Mouse (Mus musculus) heart, adult 10 weeks (tissue): ENCODE data around the gene Ly6c2. TPM values are rescaled to one million over a fixed set of nuclear protein-coding genes. Genes with fewer than 3 reads are reported as not detected.

Source experiments
- polyA plus RNA-seq: library from polyadenylated mRNA; stranded (reverse); fragments of 350-450 nt; fragmentation: Illumina TruSeq; extraction: RNeasy Lipid Tissue Mini Kit (QIAGEN cat#74804); gene quantifications from one replicate; pipeline ENCODE4 v1.2.3, GENCODE M21; 2014; ENCODE audit warnings: low read depth, low replicate concordance

Gene Ly6c2
- 1.9 TPM for polyA plus RNA-seq

DNA sequence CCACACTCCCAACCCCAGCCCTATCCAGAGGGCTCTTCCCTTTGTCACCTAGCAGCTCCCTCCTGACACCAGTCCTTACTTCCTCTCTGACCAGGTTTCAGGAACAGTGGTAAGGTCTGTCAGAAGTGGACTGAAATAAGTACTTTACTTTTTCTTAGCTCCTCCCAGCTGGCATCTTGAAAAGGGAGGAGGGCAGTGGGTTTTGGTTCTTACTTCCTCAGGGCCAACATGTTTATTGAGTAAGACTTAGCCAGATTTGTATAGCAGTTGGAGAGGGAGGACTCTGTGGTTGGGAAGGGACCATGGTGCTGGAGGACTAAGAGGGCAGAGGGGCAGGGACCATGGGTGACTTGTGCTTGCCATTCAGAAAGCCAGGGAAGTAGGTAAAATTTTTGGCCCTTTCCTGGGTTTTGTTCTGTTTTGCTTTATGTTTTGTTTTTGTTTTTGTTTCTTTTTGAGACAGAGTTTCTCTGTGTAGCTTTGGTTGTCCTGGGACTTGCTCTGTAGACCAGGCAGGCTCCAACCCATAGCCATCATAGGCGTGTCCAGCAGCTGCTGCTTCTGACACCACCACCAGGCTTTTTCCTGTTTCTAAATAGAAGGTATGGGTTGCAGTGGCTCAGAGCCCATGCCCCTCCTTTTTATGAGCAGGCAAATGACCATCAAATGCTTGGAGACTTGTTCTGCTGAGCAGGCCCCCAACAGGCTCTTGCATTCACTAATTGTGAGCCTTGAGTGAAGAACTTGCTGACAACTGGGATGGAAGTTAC is at the start of gene Ly6c2:
TSS of gene Ly6c2 (minus strand) at position 110 of the 770 bp plus-strand sequence.

DNA sequence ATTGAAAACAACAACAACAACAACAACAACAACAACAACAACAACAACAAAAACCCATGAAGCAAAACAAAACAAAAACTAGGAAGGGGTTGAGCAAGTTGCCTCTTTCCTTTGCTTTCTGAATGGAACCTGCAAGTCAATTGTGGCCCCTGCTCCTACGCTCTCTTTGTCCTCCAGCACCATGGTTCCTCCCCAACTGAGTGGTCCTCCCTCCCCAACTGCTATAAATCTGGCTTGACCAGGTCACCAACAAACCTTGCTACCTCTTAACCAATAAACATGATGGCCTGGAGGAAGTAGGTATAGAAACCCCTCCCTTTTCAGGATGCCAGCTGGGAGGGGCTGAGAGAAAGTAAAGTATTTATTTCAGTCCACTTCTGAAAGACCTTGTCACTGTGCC is 43.2 kb upstream of the Ly6c2 start, which contains the start of gene Ly6g:
TSS of gene Ly6g (plus strand) at position 301 of the 400 bp plus-strand sequence.

Other genes with a start within 250 kb of the Ly6c2 start
- not detected for gene 2010109I03Rik, start 214.9 kb downstream of the Ly6c2 start, polyA plus RNA-seq
- not detected for gene Ly6i, start 128.5 kb downstream of the Ly6c2 start, polyA plus RNA-seq
- 210 TPM for gene Ly6a, start 113.9 kb downstream of the Ly6c2 start, polyA plus RNA-seq
- gene Ly6c1, start 63.1 kb downstream of the Ly6c2 start, polyA plus RNA-seq: 306 TPM
- not detected for gene Ly6g, start 43.3 kb upstream of the Ly6c2 start, polyA plus RNA-seq
- not detected for gene BC025446, start 104.4 kb upstream of the Ly6c2 start, polyA plus RNA-seq
- gene Ly6f, start 156.5 kb upstream of the Ly6c2 start, polyA plus RNA-seq: not detected